Mouse (Mus musculus): Measurements from ENCODE around the gene Prepl.

GRCm38 (mm10) chr17:85100232-85100631, 10.2 kb upstream of the Prepl start:
- TF ChIP-seq CTCF (IDR thresholded peaks at IDR 0.05; ENCODE audit: insufficient read depth, low read length) (no peak), POLR2A (IDR thresholded peaks at IDR 0.05; ENCODE audit: borderline replicate concordance, extremely low read depth, low read depth, low read length) (no peak)
